Mouse (Mus musculus): ENCODE results near the gene Slc9a7.

Gene Slc9a7

GRCm38 (mm10) chrX:20291282-20292039, at the start of gene Slc9a7:
Gene Slc9a7 (minus strand): TSS chrX:20291807.
- DNase-seq, result peak; percentile 70

- peak; percentile 77 for DNase-seq
Measured at GRCm38 (mm10) chrX:20335722-20336121, 44.1 kb upstream of the Slc9a7 start.

GRCm38 (mm10) chrX:20332756-20333155, 41.1 kb upstream of the Slc9a7 start:
- DNase-seq, result no peak

- no peak for DNase-seq
Measured at GRCm38 (mm10) chrX:20307215-20307614, 15.6 kb upstream of the Slc9a7 start.

GRCm38 (mm10) chrX:20305941-20306340, 14.3 kb upstream of the Slc9a7 start:
- DNase-seq, result no peak

GRCm38 (mm10) chrX:20303280-20303679, 11.7 kb upstream of the Slc9a7 start:
- DNase-seq, result no peak

GRCm38 (mm10) chrX:20292040-20292417, 422 bp upstream of the Slc9a7 start:
- no peak for DNase-seq

- no peak for DNase-seq
Measured at GRCm38 (mm10) chrX:20290715-20291114, 892 bp downstream of the Slc9a7 start.

GRCm38 (mm10) chrX:20288674-20289073, 2.9 kb downstream of the Slc9a7 start:
- DNase-seq, result no peak

- no peak for DNase-seq
Measured at GRCm38 (mm10) chrX:20286254-20286653, 5.4 kb downstream of the Slc9a7 start.

- no peak for DNase-seq
Measured at GRCm38 (mm10) chrX:20279424-20279823, 12.2 kb downstream of the Slc9a7 start.

- no peak for DNase-seq
Measured at GRCm38 (mm10) chrX:20273854-20274253, 17.8 kb downstream of the Slc9a7 start.

GRCm38 (mm10) chrX:20271980-20272379, 19.6 kb downstream of the Slc9a7 start:
- DNase-seq, result no peak

GRCm38 (mm10) chrX:20269980-20270379, 21.6 kb downstream of the Slc9a7 start:
- DNase-seq, result no peak

- no peak for DNase-seq
Measured at GRCm38 (mm10) chrX:20264370-20264769, 27.2 kb downstream of the Slc9a7 start.

GRCm38 (mm10) chrX:20228102-20228501, 63.5 kb downstream of the Slc9a7 start:
- no peak for DNase-seq

GRCm38 (mm10) chrX:20221486-20221885, 70.1 kb downstream of the Slc9a7 start:
- no peak for DNase-seq

GRCm38 (mm10) chrX:20185616-20186015, 106.0 kb downstream of the Slc9a7 start:
- DNase-seq, result peak; percentile 10

- DNase-seq, result no peak
Measured at GRCm38 (mm10) chrX:20176792-20177191, 114.8 kb downstream of the Slc9a7 start.

- no peak for DNase-seq
Measured at GRCm38 (mm10) chrX:20168430-20168829, 123.2 kb downstream of the Slc9a7 start.

- no peak for DNase-seq
Measured at GRCm38 (mm10) chrX:20164984-20165383, 126.6 kb downstream of the Slc9a7 start.

GRCm38 (mm10) chrX:20162322-20162711, 129.3 kb downstream of the Slc9a7 start:
- DNase-seq, result peak; percentile 82

- peak; percentile 34 for DNase-seq
Measured at GRCm38 (mm10) chrX:20161687-20162321, 129.8 kb downstream of the Slc9a7 start.

- no peak for DNase-seq
Measured at GRCm38 (mm10) chrX:20160301-20160700, 131.3 kb downstream of the Slc9a7 start.

All from lung, postnatal 36 days (tissue).